Mouse (Mus musculus) heart, adult 18-20 months (tissue): ENCODE data around the gene Sipa1. TPM values are rescaled to one million over a fixed set of nuclear protein-coding genes. Genes with fewer than 3 reads are reported as not detected.
A peak's percentile ranks its signal among the peaks of the same experiment; 100 is the strongest.

Experiments used
- DNase-seq, 2 experiments: peaks; one replicate each; pipeline ENCODE4 v3.0.0; 2021 to 2022; ENCODE audit warnings: mixed read lengths in 1 of 2
- long read RNA-seq, 2 experiments: library from polyadenylated mRNA; stranded (forward); transcript quantifications; one replicate each; pipeline ENCODE4 v2.0.0; 2021
- total RNA-seq, 2 experiments: library from RNA; stranded (reverse); gene quantifications; 2 replicates each; pipeline ENCODE4 v1.2.3; 2021

The Sipa1 gene
- 10 to 100 TPM; 20.3 to 24.1 TPM for total RNA-seq
- long read RNA-seq, experiment 1, transcript Sipa1-203 (17 exons, 3,584 nt), result major isoform, 6 of 18 reads
- long read RNA-seq, experiment 1, partial matches to known transcripts, result 2 of 18 reads
- long read RNA-seq, experiment 1, other reads (novel, unspliced or antisense), result 6 of 18 reads
- long read RNA-seq, experiment 2, partial matches to known transcripts, result 3 of 9 reads
- long read RNA-seq, experiment 2, other reads (novel, unspliced or antisense), result 5 of 9 reads

DNA sequence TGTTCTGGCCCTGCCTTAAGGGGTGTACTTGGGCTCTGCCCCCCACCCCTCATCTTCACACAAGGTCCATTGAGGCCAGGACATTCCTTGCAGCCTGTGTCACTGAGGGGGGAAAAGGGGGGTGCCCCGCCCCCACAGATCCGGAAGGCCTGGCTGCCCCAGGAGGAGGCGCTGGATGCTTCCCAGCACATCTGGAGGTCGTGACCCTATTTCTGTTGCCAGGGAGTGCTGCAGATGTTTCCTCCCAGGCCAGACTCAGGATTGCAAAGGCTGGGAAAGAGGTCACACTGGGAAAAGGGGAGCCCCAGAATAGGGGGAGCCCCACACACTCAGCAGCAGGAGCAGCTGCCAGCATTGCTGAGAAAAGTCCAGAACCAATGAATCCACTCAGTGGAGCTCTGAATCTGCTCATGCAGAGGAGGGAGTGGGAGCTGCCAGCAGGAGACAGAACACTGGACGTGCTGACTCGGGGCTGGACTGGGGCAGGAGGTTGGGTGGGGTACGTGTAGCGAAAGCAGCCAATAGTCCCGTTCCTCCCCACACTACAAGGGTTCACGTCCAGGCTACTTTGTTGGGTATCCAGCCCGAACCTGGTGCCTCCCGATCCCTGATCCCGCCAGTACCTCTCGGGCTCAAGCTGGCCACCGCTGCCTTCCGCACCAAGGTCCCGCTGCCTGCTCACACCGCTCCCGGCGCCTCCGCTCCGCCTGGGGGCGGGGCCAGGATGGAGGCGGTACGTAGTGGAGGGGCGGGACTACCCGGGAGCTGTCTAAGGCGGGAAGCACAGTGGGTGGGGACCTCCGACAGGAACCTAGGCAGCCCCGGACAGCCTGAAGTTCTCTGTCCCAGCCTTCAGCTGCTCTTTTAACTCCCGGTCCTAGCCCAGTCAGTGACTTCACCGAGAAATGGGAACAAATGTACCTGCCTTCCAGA is at the start of gene Sipa1:
Gene Sipa1 (minus strand): TSS at position 727 of the 933 bp plus-strand sequence.
- peak; percentile 95 to 98 for DNase-seq

- DNase-seq, result no peak
These were observed 49.7 kb upstream of the Sipa1 start for GRCm38 (mm10) chr19:5713255-5713654.

- DNase-seq, result peak in 1 of 2 experiments; percentile 62
These were observed 48.5 kb upstream of the Sipa1 start for GRCm38 (mm10) chr19:5711907-5712460.

- DNase-seq, result peak; percentile 81 to 84
These were observed 47.7 kb upstream of the Sipa1 start for GRCm38 (mm10) chr19:5711218-5711617.

- no peak for DNase-seq
These were observed 47.1 kb upstream of the Sipa1 start for GRCm38 (mm10) chr19:5710581-5710980.

DNA sequence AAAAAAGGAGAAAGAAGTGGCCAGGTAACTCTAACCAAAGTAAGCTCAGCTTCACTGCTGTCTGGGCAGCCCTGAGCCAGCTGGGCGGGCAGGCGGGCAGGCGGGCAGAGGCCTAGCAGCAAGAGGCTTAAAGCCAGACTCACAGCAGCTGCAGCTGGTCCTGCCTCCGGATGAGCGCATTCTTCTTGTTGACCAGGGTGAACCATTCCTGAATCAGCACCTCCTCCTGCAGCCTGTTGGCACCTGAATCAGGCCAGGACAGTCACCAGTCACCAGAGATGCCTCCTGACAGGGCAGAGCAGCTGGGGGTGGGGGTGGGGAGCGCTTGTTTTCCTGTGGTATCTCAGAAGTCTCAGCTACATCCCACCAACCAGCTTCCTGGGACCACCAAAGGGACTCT is 46.6 kb upstream of the Sipa1 start:
- no peak for DNase-seq

DNA sequence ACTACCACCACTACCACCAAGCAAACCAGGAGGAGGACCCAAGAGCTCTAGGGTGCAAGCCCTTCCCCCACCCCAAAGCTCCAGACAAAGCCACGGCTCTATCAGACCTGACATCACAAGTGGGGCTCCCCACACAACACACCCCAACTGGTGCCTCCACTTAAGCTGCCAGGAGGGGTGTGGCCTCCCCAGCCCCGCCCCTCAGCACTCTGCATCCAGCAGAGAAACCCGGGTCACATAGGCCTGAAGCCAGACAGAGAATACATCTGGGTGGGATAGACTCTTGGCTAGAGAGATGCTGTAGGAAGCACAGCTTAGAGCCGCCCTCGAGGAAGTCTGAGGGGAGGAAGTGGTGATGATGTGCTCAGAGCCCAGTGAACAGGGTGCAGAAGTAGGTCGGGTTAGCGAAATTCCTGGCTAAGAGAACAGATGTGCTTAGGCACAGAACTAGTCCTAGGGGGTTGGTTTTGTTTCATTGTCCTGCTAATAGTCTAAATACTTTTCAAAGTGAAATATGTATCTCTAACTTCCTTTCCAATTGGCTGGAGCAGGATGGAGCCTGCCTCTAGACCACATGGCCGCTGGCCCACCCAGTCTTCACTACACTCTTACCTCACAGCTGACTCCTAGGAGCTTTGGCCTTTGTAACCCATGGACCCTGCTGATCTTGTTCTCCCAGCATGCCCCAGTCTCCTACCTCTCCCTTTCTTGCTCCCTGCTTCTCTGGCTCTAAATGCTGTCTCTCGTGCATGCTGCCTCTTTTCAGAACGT is 41.5 kb upstream of the Sipa1 start:
- peak in 1 of 2 experiments; percentile 39 for DNase-seq

- no peak for DNase-seq
These were observed 40.8 kb upstream of the Sipa1 start, which contains the start of gene Kcnk7 for GRCm38 (mm10) chr19:5704163-5704800. Gene Kcnk7, plus strand, starts transcription at chr19:5704367.

DNA sequence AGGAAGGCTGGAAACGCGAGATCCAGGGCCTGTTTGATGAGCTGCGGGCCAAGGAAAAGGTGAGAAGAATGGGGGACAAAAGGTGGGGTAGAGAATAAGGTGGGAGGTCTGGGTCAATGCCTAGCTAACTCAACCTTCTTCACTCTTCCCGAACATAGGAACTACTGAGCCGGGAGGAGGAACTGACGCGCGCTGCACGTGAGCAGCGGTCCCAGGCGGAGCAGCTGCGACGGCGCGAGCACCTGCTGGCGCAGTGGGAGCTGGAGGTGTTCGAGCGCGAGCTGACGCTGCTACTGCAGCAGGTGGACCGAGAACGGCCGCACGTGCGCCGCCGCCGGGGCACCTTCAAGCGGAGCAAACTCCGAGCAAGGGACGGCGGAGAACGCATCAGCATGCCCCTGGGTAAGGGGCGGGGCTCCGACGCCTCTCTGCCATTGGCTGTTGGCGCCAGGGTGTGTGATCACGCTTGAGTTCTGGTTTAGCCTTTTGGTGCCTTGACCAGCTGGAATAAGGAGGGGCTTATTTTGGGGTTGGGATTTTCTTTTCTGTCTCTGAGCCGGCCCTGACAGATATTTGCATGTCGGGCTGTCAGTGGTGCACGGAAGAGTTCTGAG is 32.4 kb upstream of the Sipa1 start:
- no peak for DNase-seq

DNA sequence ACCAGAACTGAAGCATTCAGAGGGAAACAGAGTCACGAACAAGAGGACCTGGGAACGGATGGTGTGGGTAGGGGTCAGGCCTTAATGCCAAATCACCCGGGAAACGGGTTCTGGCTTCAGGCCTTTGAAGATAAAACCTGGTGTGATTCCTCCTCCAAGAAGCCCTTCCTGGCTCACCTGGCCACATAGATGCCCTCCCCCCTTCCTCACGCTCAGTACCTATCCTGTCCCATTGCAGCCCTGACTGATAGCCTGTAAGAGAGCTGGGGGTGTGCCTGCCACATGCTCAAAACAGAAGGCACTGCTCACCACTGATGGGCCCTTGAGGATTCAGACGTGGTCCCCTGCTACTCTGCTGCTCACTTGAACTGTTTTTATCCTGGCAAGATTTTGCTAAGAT is 30.3 kb upstream of the Sipa1 start:
- no peak for DNase-seq

DNA sequence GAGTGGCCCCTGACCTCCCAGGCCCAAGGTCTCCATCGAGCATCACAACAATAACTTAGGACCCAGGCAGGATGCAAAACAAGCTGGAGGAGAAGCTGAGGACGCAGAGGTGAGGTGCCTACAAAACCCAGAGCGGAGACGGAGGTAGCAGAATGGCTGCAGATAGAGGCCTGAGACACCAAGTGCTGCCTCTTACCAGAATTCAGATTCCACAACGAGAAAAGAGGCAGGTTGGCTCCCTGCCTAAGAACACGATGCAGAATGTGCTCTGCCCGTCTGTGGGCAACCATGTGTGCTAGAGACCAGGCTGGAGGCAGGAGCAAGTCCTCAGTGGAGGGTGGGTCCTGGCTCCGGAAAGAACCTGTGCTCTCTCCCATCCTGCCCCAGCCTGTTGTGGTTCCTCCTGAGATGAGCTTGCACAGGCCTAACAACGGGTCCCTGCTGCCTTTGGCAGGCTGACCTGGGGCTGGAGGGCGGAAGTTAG is 29.4 kb upstream of the Sipa1 start:
- DNase-seq, result peak in 1 of 2 experiments; percentile 34

DNA sequence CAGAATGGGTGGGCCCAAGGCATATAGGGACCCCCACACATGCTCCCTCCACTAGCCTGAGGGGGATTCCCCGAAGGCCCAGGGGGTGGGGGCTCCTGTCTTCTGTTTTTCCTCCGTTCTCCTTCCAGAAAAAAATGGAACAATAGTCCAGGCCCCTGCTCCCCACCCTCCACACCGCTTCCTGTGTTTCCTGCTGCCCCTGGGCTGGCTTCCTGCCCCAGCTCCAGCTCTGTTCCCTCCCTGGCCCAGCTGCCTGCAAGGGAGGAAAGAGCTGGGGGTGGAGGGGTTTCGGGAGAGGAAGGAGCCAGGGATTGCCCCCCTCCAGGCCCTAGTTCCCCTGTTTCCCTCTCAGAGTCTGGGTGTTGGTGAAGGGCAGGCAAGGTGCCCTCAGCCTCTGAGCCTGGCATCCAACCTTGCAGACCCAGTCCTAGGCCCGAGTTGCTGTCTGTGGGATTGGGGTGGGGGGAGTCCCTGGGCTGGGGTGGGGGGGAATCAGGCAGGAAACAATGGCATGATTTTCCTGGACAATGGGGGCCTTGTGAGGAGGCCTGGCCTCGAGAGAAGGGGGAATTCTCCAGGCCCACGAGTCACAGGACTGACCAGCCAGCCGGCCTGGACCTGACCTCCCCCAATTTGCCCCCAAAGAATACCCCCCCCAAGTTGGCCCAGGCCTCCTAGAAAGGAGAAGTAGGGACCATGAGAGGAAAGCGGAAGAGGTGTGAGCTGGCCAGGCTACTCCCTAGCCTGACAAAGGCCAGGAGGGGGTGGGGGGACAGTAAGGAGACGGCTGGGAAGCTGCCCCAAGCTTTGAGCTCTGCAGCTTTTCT is 28.8 kb upstream of the Sipa1 start:
- DNase-seq, result peak; percentile 72 to 93

DNA sequence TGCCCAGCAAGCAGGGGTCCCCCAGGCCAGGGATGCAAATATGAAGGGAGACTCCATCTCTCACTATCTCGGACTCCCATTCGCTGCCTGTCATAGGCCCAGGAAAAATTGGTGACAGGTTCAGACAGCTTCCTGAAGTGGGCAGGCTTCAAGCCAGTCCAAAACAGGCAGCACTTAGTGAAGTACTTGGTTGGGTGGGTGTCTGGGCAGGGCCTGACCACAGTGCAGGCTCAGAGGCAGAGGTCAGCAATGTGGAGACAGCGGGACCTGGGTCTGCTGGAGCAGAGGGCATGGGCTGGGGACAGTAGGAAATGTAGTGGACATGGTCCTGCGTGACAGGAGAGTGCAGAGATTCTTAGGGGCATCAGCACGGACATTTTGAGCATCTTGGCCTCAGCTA is 28.1 kb upstream of the Sipa1 start:
- no peak for DNase-seq

- DNase-seq, result no peak
These were observed 26.8 kb upstream of the Sipa1 start for GRCm38 (mm10) chr19:5690343-5690735.

- DNase-seq, result peak; percentile 91 to 96
These were observed 26.2 kb upstream of the Sipa1 start for GRCm38 (mm10) chr19:5689565-5690342.

DNA sequence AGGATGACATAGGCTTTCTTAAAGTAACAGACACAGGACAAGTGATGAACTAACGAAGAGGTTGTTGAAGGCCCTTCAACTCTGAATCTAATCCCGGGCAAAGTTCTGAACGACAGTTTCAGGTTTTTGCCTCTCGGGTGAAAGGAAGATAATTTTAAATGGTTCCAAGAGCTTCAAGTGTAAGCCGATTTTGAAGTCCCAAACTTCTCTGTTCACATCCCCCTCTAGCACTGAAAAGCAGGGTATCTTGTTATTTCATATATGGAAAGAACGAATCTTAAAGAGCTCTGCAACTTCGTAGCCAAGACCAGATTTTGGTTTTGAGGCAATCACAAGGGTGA is 25.6 kb upstream of the Sipa1 start:
- DNase-seq, result no peak

DNA sequence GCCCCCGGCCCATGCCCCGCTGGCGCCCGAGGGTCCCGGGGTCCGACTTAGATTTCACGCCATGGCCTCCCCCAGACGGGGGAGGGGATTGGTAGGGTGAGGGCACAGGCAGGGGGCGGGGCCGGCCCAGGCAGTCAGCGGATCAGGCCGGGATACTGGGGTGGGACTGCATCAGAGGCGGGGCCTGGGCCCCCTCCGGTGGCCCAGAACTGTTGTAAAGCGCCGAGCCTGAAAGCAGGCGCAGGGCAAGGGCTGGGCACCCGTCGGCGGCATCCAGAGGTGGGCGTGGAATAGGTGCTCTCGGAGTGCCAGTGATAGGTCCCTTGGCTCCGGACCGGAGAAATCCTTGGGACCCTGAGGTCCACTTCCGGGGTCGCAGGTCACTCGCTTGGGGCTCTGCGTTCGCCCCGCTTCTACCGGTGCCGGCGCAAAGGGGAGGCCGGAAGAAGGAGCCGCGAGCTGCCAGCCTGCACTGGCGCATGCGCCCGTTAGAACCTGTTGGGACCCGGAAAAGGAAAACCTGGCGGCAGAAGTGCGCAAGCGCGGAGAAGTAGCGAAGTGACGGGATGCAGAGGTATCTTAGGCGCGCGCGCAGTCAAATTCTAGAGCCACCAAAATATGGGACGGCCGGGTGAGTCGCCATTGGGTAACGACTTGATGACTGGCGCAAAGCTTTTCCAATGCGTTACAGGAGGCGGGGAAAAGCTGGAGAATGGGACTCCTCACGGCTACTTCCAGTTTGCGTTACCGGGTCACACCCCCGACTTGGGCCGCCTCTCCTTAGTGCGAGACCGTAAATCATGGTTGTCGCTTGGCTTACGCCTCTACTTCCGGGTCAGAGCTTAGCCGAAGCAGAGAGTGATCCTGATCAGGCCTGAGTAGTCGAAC is 24.9 kb upstream of the Sipa1 start, which contains the start of the genes Map3k11 and Pcnx3:
Gene Map3k11 (plus strand): TSS at position 543 of the 888 bp plus-strand sequence.
Gene Pcnx3 (minus strand): TSS at position 709 of the 888 bp plus-strand sequence.
- DNase-seq, result peak; percentile 96 to 99

DNA sequence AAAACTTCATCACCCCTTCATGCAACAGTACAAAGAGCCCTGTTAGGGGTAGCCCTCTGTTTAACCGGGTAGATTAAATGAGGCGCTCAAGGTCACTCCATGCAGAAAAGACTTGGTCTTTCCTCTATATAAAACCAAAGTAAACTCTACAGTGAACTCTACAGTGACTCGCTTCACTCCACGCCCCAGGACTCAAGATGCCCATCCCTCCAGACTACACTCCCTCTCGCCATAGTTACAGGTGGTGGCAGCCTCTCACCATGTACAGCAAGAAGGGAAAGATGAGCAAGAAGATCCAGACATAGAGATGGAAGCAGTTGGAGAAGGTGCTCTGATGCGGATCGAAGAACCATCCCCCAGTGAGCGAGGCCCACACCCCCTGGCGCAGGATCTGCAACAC is 24.2 kb upstream of the Sipa1 start:
- DNase-seq, result no peak
